Mouse (Mus musculus): ENCODE results near the gene Ripply1. TPM values are rescaled to one million over a fixed set of nuclear protein-coding genes. Genes with fewer than 3 reads are reported as not detected.

Ripply1 gene
- polyA plus RNA-seq, 1 experiment from 2014 or later: not detected

DNA sequence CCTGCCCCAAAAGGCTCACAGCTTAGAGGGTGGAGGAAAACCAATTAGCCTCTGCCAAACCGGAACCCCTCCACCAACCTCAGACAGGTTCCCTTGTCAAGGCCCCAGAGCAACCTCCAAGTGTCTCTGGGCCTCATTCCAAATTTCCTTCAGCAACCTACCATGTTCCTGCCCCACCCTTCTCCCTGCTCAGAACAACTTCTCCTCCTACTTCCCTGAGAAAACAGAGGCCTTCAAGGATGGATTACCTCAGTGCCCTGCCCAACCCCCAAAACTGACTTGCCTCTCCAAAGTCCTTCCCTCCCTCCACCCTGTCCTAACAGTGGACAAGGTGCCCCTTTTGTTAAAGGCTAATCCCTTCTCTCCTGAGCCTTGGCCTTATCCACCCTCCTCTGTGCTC lies 3.6 kb upstream of the Ripply1 start:
- TF ChIP-seq CTCF (IDR thresholded peaks at IDR 0.05; ENCODE audit: low read depth): no peak
- TF ChIP-seq EP300 (IDR thresholded peaks at IDR 0.05; ENCODE audit: low read depth): no peak
- no peaks in the 10 kb centered on the region for H3K27me3 ChIP-seq (ENCODE audit: insufficient read depth, low read length)
- H3K4me3 ChIP-seq (ENCODE audit: low read depth, low read length): no peak overlapping the region
- DNase-seq (no peak), ATAC-seq (no peak)
- no peak overlapping the region for H3K4me2 ChIP-seq (ENCODE audit: low read depth, low read length)
- WGBS (ENCODE audit: insufficient replicate concordance): 20% methylated on average over 1 of the region's 1 CpGs
- H3K9ac ChIP-seq (replicated peaks): no peak overlapping the region
- no peaks in the 10 kb centered on the region for H3K9me3 ChIP-seq (ENCODE audit: low read length)
- no peaks in the 10 kb centered on the region for H3K36me3 ChIP-seq (replicated peaks; ENCODE audit: insufficient read depth, low read length)
- no peak overlapping the region for H3K27ac ChIP-seq (ENCODE audit: low read depth)
- H3K4me1 ChIP-seq (ENCODE audit: insufficient read depth): peaks cover 4% of the 10 kb centered on the region

DNA sequence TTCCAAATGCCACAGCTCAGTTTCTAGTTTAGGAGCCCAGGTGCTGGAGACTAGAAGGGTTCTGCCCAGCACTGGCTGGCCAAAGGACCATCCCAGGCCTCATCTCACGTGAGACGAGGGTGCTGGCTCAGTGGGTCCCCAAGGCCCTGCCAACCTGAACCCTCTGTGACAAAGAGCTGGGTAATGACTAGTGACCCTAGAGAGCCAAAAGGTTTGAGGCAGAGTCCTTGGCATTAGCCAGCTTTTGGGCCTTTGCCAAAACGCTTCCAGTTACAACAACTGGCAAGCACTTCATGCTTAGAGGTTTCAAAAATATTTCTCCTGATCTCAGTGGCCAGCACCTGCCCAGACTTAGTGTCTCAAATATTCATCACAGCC lies 881 bp upstream of the Ripply1 start:
- Histone ChIP-seq H3K36me3 (replicated peaks; ENCODE audit: insufficient read depth, low read length) (no peaks in the 10 kb centered on the region), H3K9me3 (ENCODE audit: low read length) (no peaks in the 10 kb centered on the region), H3K4me2 (ENCODE audit: low read depth, low read length) (no peak overlapping the region), H3K4me3 (ENCODE audit: low read depth, low read length) (no peak overlapping the region), H3K27ac (ENCODE audit: low read depth) (no peak overlapping the region), H3K9ac (replicated peaks) (no peak overlapping the region), H3K4me1 (ENCODE audit: insufficient read depth) (peaks cover 4% of the 10 kb centered on the region), H3K27me3 (ENCODE audit: insufficient read depth, low read length) (no peaks in the 10 kb centered on the region)
- 81% methylated on average over 3 of the region's 3 CpGs for WGBS (ENCODE audit: insufficient replicate concordance)
- DNase-seq (no peak), ATAC-seq (no peak)
- TF ChIP-seq CTCF (IDR thresholded peaks at IDR 0.05; ENCODE audit: low read depth): no peak
- TF ChIP-seq EP300 (IDR thresholded peaks at IDR 0.05; ENCODE audit: low read depth): no peak

DNA sequence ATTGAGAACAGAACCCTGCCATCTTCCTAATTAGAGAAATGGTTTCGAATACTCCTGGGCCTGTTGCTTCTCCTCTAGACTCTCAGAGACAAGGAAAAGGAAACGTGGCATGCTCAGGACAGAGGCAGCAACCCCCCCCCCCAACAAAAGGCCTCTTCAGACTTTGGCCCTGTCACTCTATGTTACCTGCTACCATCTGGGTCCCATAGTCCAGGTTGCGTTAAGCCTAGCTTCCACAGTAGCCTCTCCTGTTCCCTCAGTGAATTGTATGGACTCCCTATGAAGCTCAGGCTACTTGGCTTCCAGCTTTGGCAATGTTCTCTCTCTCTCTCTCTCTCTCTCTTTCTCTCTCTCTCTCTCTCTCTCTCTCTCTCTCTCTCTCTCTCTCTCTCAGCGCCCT lies 590 bp downstream of the Ripply1 start:
- Histone ChIP-seq H3K9ac (replicated peaks) (no peak overlapping the region), H3K27ac (ENCODE audit: low read depth) (peak overlapping the region; percentile 16; the same call in 1 of the 2 replicates), H3K36me3 (replicated peaks; ENCODE audit: insufficient read depth, low read length) (no peaks in the 10 kb centered on the region), H3K4me1 (ENCODE audit: insufficient read depth) (peaks cover 4% of the 10 kb centered on the region), H3K4me3 (ENCODE audit: low read depth, low read length) (no peak overlapping the region), H3K9me3 (ENCODE audit: low read length) (no peaks in the 10 kb centered on the region), H3K27me3 (ENCODE audit: insufficient read depth, low read length) (no peaks in the 10 kb centered on the region), H3K4me2 (ENCODE audit: low read depth, low read length) (no peak overlapping the region)
- peak; percentile 60 for ATAC-seq
- no peak for DNase-seq
- WGBS (ENCODE audit: insufficient replicate concordance): 66% methylated on average over 4 of the region's 4 CpGs
- no peak for TF ChIP-seq CTCF (IDR thresholded peaks at IDR 0.05; ENCODE audit: low read depth)
- no peak for TF ChIP-seq EP300 (IDR thresholded peaks at IDR 0.05; ENCODE audit: low read depth)

DNA sequence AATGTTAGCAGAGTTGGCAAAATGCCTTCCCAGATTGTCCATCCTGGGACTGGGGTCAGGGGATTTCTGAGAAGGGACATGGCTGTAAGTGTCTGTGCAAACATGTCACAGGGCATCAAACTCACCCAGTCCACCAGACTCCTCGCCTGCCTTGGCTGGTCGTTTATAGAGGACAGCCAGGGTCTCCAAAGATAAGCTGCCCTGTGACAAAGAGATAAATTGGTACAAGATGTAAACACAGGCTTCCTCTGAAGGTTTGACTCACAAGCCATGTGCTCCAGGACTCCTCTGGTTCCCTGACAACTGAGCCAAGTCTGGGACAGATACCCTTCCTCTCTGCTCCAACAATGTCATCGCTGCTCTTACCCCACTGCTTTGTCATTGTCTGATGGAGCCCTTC lies 1.2 kb downstream of the Ripply1 start:
- TF ChIP-seq EP300 (IDR thresholded peaks at IDR 0.05; ENCODE audit: low read depth) (peak; percentile 64), CTCF (IDR thresholded peaks at IDR 0.05; ENCODE audit: low read depth) (no peak)
- no peaks in the 10 kb centered on the region for H3K36me3 ChIP-seq (replicated peaks; ENCODE audit: insufficient read depth, low read length)
- peak; percentile 9; the same call in 1 of the 2 replicates for ATAC-seq

DNA sequence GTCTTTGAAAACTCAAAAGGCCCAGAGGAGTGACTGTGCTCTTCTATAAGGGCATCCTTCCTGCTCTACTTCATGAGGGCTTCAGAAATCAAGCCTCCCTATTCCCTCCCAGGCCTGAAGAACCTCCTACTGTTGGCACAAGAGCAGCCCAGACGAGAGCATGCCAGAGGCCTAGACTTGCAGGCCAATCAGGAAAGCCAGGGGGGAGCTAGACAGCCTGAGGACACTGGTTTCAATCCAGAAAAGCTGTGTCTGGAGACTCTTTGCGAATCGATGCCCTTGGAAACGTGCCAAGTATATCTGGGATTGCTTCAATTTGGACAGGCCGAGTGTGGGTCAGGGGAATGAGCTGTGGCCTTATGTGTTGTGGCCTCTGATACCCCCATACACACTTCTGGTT lies 2.8 kb downstream of the Ripply1 start:
- peak; percentile 43 for DNase-seq
- 59% methylated on average over 5 of the region's 5 CpGs for WGBS (ENCODE audit: insufficient replicate concordance)
- Histone ChIP-seq H3K9ac (replicated peaks) (no peak overlapping the region), H3K4me3 (ENCODE audit: low read depth, low read length) (no peak overlapping the region), H3K4me1 (ENCODE audit: insufficient read depth) (peaks cover 7% of the 10 kb centered on the region), H3K4me2 (ENCODE audit: low read depth, low read length) (no peak overlapping the region), H3K27me3 (ENCODE audit: insufficient read depth, low read length) (no peaks in the 10 kb centered on the region), H3K36me3 (replicated peaks; ENCODE audit: insufficient read depth, low read length) (no peaks in the 10 kb centered on the region), H3K27ac (ENCODE audit: low read depth) (peak overlapping the region; percentile 72), H3K9me3 (ENCODE audit: low read length) (no peaks in the 10 kb centered on the region)
- TF ChIP-seq EP300 (IDR thresholded peaks at IDR 0.05; ENCODE audit: low read depth): no peak
- TF ChIP-seq CTCF (IDR thresholded peaks at IDR 0.05; ENCODE audit: low read depth): no peak
- peak; percentile 47 for ATAC-seq

More for the DNA sequence above, 1.2 kb downstream of the Ripply1 start:
- peak overlapping the region; percentile 16; the same call in 1 of the 2 replicates for H3K27ac ChIP-seq (ENCODE audit: low read depth)
- no peak overlapping the region for H3K9ac ChIP-seq (replicated peaks)
- H3K27me3 ChIP-seq (ENCODE audit: insufficient read depth, low read length): no peaks in the 10 kb centered on the region
- H3K4me3 ChIP-seq (ENCODE audit: low read depth, low read length): no peak overlapping the region
- WGBS (ENCODE audit: insufficient replicate concordance): 23% methylated on average over 3 of the region's 3 CpGs
- no peak overlapping the region for H3K4me2 ChIP-seq (ENCODE audit: low read depth, low read length)
- DNase-seq: no peak
- H3K9me3 ChIP-seq (ENCODE audit: low read length): no peaks in the 10 kb centered on the region
- H3K4me1 ChIP-seq (ENCODE audit: insufficient read depth): peaks cover 4% of the 10 kb centered on the region

DNA sequence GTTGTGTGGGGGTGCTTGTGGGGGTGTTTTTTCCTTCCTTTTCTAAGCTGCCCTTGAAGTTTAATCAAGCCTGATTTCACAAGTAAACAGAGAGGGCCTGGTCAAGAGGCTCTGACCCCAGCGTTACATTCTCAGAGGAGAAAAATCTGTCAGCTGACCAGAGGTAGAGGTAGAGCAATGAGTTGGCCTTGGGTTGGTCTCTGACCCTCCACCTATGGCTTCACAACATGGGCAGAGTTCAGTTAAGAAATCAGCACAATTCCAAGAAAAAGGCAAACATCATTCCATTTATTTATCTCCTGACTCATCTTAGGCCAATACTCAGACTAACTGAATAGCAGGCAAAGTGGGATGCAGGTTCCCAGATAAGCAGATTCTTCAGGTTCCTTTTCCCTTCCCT lies 3.3 kb downstream of the Ripply1 start:
- Histone ChIP-seq H3K4me2 (ENCODE audit: low read depth, low read length) (no peak overlapping the region), H3K4me3 (ENCODE audit: low read depth, low read length) (no peak overlapping the region), H3K36me3 (replicated peaks; ENCODE audit: insufficient read depth, low read length) (no peaks in the 10 kb centered on the region), H3K9me3 (ENCODE audit: low read length) (no peaks in the 10 kb centered on the region), H3K4me1 (ENCODE audit: insufficient read depth) (peaks cover 7% of the 10 kb centered on the region), H3K27ac (ENCODE audit: low read depth) (peak overlapping the region; percentile 72), H3K27me3 (ENCODE audit: insufficient read depth, low read length) (no peaks in the 10 kb centered on the region), H3K9ac (replicated peaks) (no peak overlapping the region)
- TF ChIP-seq CTCF (IDR thresholded peaks at IDR 0.05; ENCODE audit: low read depth) (no peak), EP300 (IDR thresholded peaks at IDR 0.05; ENCODE audit: low read depth) (no peak)
- 50% methylated on average over 1 of the region's 1 CpGs for WGBS (ENCODE audit: insufficient replicate concordance)
- ATAC-seq (peak; percentile 74), DNase-seq (no peak)

DNA sequence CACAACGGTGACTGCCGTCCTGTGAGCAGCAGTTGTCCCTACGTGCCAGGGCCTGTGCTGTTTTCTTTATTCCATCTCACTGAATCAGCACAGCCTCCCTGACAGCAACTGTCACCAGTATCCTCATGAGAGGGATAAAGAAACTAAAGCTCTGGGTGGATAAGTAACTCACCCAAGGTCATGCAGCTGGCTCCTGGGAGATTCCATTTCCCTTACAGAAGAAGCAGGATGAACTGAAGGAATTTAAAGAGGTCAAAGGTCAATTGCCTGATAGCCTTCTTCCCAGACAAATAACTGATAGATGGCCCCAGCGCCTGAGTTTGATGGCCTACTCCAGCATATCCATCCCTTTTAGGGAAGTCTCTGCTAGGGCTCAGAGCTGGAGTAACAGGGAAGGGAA lies 4.8 kb downstream of the Ripply1 start:
- Histone ChIP-seq H3K9ac (replicated peaks) (no peak overlapping the region), H3K9me3 (ENCODE audit: low read length) (no peaks in the 10 kb centered on the region), H3K27ac (ENCODE audit: low read depth) (no peak overlapping the region), H3K36me3 (replicated peaks; ENCODE audit: insufficient read depth, low read length) (no peaks in the 10 kb centered on the region), H3K4me2 (ENCODE audit: low read depth, low read length) (no peak overlapping the region), H3K27me3 (ENCODE audit: insufficient read depth, low read length) (no peaks in the 10 kb centered on the region), H3K4me1 (ENCODE audit: insufficient read depth) (peaks cover 7% of the 10 kb centered on the region), H3K4me3 (ENCODE audit: low read depth, low read length) (no peak overlapping the region)
- TF ChIP-seq EP300 (IDR thresholded peaks at IDR 0.05; ENCODE audit: low read depth) (no peak), CTCF (IDR thresholded peaks at IDR 0.05; ENCODE audit: low read depth) (no peak)
- no peak for DNase-seq
- 68% methylated on average over 4 of the region's 4 CpGs for WGBS (ENCODE audit: insufficient replicate concordance)
- no peak for ATAC-seq

All from liver, postnatal 0 days (tissue).